Mouse (Mus musculus): ENCODE data around the gene Gng10. TPM values are rescaled to one million over a fixed set of nuclear protein-coding genes. Genes with fewer than 3 reads are reported as not detected.

Gng10 gene
- 44.4 and 55.4 TPM in 2 replicates for polyA plus RNA-seq (2016; fragmentation: Nextera tagmentation; extraction: Ambion mirVana)

DNA sequence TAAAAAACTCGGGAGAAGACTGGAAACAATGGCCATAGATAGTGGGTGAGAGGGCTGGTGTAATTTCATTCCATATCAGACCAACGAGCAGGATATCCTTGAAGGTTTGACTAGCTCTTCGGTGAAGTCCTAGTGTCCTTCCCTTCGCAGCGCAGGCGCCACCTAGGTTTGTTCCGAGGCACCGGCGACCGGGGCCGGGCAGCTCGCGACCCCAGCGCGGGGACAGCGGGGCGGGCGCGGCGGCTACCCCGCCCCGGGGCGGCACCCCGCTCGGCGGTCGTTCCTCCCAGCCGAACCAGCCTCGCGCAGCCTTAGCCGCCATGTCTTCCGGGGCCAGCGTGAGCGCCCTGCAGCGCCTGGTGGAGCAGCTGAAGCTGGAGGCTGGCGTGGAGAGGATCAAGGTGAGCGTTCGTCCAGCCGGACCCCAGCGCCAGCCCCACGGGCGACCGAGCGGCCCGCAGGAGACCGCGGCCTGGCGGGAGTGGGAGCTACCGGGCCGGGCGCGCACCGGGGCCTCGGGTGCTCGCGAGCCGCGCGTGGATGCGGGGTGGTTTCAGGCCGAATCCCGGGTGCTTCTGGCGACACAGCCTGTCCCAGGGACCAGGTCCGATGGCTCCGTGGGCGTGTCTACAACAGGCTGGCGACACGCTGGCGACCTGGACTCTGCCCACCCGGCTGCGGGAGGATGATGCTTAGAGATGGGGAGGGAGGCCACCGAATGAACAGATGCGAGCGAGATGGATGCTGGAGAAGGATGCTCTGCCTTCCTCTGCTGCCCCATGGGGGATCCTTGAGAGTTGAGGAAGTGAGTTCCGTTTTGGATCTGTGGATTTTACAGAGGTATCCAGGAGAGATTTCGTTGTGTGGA is at the start of gene Gng10:
Gene Gng10 (plus strand): TSS at position 171 of the 868 bp plus-strand sequence.
- no peaks in the 10 kb centered on the region for H3K36me3 ChIP-seq
- no peaks in the 10 kb centered on the region for H3K9me3 ChIP-seq
- H3K27ac ChIP-seq: peak within 1 kb of the TSS; percentile 91
- H3K4me3 ChIP-seq: peak within 1 kb of the TSS; percentile 80
- 10% methylated on average over 76 of the region's 76 CpGs for WGBS
- H3K27me3 ChIP-seq (ENCODE audit: insufficient read depth, poor library complexity, severe bottlenecking): no peaks in the 10 kb centered on the region
- peak; percentile 80 for DNase-seq (ENCODE audit: low spot score)
- 0 out of 2 replicates have a peak, but pooled peaks cover 14% of the 10 kb centered on the region for H3K4me1 ChIP-seq

DNA sequence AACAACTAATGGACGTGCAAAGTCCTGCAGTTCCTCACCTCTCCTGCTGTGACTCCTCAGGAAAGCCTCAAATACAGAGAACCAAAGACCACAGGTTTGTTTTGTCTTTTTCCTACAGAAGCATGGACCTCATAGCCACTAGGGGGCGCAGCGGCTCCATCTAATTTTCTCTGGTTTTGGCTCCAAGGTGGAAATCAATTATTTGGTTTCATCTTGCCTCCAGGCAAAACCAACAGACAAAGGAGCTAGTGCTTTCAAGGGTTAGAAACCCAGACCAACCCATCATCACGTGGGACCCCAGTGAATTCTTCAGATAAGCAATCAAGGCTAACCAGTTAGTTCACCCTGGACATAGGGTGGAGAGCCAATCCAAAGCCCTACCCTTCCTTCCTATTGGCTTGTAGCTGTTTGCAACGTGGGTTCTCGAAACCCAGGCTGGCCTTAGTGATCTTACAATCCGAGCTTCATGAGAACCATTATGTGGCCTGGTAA is 49.7 kb upstream of the Gng10 start:
- H3K36me3 ChIP-seq: no peaks in the 10 kb centered on the region
- peaks cover 9% of the 10 kb centered on the region for H3K27me3 ChIP-seq (ENCODE audit: insufficient read depth, poor library complexity, severe bottlenecking)
- 17% methylated on average over 7 of the region's 7 CpGs for WGBS
- no peaks in the 10 kb centered on the region for H3K9me3 ChIP-seq
- H3K4me3 ChIP-seq: no peak overlapping the region
- DNase-seq (ENCODE audit: low spot score): peak; percentile 84
- peaks cover 14% of the 10 kb centered on the region; the same call in 1 of the 2 replicates for H3K4me1 ChIP-seq
- H3K27ac ChIP-seq: no peak overlapping the region

DNA sequence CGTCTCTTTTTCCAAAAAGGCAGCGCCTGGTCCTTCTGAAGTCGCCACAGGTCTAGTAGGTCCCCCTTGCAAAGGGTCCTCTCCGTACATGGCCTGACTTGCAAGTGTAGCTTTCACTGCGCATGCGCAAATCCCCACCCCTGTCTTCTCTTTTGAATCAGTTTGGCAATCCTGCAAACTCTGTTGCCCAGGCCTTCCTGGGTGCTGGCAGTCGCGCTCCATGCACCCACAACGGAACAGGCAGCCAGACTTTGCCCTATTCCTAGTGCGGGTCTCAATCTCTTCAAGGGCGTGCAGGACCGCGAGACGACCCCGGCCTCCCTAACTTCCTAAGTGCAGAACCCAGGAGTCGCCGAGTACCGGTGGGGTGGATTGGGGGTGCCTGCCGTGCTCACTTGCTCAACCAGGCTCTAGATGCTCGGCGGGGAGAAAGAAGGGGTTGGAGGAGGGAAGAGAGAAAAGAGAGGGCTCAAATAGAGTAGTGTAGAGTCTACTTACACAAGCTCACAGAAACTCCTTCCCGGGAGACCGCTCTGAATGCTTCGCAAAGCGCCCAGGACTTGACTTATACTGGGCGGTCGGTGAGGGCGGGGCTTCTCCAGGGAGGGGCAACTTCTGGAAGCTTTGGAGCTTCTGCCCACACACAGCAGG is 48.2 kb upstream of the Gng10 start, which contains the start of gene Ptgr1:
Gene Ptgr1 (minus strand): TSS at position 580 of the 651 bp plus-strand sequence.
- Histone ChIP-seq H3K36me3 (no peaks in the 10 kb centered on the region), H3K27me3 (ENCODE audit: insufficient read depth, poor library complexity, severe bottlenecking) (peaks cover 14% of the 10 kb centered on the region), H3K9me3 (no peaks in the 10 kb centered on the region), H3K27ac (peak within 1 kb of the TSS; percentile 79), H3K4me3 (peak within 1 kb of the TSS; percentile 78), H3K4me1 (peaks cover 20% of the 10 kb centered on the region)
- under 1% methylated on average over 28 of the region's 28 CpGs for WGBS
- DNase-seq (ENCODE audit: low spot score): peak; percentile 92

DNA sequence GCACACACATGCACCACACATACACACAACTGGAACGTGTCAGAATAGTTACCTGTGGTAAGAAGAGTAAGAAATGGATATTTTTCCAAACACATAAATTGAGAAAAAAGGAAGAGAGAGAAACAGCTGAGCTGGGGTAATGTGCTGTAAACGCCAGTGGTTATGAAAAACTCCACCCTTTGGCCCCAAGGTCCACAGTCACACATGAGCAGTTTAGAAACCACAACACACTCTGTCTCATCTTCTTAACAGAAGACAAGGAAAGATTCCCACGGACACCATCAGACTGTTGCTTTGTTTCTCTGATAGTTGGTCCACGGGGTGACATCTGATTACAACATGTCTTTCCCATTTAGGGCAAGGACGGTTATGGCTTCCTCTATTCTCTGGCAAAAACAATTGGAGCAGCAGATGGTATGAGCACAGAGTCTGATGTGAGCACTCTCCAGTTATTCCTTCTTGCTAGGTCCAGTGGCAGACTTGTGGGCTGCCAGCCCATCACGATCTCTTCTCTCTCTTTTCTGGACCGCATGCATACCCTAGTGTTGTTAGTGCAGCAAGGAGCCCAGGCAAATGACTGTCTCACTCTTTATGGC is 45.5 kb upstream of the Gng10 start:
- Histone ChIP-seq H3K27ac (no peak overlapping the region), H3K36me3 (no peaks in the 10 kb centered on the region), H3K4me1 (peaks cover 28% of the 10 kb centered on the region), H3K27me3 (ENCODE audit: insufficient read depth, poor library complexity, severe bottlenecking) (peaks cover 27% of the 10 kb centered on the region), H3K9me3 (no peaks in the 10 kb centered on the region), H3K4me3 (no peak overlapping the region)
- no peak for DNase-seq (ENCODE audit: low spot score)
- 80% methylated on average over 7 of the region's 7 CpGs for WGBS

DNA sequence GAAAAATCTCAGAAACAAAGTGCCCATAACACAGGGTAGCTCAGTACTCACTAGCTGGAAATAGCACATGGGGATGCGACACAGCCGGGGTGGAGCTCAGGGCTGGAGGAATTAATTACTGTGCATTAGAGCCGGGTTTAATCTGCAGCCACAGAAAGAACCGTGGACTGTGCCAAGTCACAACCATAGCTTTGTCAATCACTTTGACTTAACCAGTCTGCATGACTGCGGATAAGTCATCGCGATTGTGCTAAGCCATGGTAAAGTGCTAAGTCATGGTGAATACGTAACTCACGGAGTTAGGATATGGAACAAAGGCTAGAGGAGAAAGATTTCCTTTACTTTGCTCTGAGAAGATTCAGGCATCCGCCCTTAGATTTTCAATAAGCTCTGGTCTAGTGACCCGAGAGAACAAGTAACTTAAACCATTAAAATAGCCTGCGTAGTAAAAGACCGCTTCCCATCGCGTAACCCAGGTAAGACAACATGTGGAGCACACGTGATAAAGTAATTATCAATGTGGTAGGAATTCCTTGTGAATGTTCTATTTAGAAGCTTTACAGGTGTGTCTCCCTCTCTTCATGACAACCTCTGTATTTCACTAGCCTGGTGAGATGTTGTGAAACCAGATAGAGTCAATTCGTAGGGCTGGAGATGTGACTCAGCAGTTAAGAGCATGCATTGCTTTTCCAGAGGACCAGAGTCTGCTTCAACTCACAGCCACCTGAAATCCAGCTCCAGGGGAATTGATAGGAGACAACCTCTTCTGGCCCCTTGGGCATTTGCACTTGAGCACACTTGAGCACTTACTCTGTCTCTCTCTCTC is 44.1 kb upstream of the Gng10 start:
- H3K9me3 ChIP-seq: no peaks in the 10 kb centered on the region
- H3K4me1 ChIP-seq: peaks cover 36% of the 10 kb centered on the region
- peaks cover 28% of the 10 kb centered on the region for H3K27me3 ChIP-seq (ENCODE audit: insufficient read depth, poor library complexity, severe bottlenecking)
- H3K4me3 ChIP-seq: no peak overlapping the region
- 80% methylated on average over 17 of the region's 17 CpGs for WGBS
- no peaks in the 10 kb centered on the region for H3K36me3 ChIP-seq
- DNase-seq (ENCODE audit: low spot score): no peak
- no peak overlapping the region for H3K27ac ChIP-seq

DNA sequence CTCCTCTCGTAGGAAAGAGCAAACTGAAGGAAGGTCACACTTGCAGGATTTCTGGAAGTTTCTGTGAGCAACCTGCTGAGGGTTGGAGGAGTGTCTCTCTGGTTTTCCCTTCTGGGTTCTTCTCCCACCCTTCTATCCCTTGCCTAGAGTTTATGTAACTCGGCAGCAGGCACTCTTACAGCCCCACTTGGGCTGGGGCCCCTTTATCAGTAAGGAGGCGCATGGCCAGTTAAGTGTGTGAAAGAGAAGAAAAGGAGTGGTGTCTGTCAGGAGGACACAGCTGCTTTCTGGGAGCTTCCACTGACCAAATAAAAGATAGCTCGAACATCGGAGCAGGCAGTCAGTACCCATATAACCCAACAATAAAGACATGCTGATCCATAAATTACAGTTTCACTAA is 42.7 kb upstream of the Gng10 start:
- Histone ChIP-seq H3K9me3 (no peaks in the 10 kb centered on the region), H3K4me1 (peaks cover 29% of the 10 kb centered on the region), H3K36me3 (no peaks in the 10 kb centered on the region), H3K4me3 (no peak overlapping the region), H3K27ac (no peak overlapping the region), H3K27me3 (ENCODE audit: insufficient read depth, poor library complexity, severe bottlenecking) (peaks cover 28% of the 10 kb centered on the region)
- DNase-seq (ENCODE audit: low spot score): no peak
- WGBS: 42% methylated on average over 5 of the region's 5 CpGs

DNA sequence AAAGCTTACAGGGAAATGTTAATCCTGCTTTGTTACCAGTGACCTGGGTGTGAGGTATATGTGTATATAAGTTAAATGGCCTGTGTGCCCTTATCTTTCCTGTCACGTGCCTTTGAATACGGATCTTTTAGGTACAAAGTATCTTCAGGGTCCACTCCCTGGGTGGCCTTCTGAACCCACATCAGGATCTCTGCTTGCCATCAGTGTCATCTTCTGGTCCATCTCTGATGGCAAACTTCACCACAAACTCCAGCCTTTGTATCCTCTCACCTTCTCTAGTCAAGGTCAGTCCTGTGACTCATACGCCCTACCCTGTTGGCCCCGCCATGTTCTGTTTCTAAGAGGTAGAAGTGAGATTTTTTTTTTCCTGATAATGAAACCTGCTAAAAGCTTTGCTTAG is 40.1 kb upstream of the Gng10 start, which contains the start of gene Dnajc25:
Gene Dnajc25 (plus strand): TSS at position 301 of the 400 bp plus-strand sequence.
- H3K27ac ChIP-seq: no peak within 1 kb of the TSS
- DNase-seq (ENCODE audit: low spot score): no peak
- H3K9me3 ChIP-seq: no peaks in the 10 kb centered on the region
- peaks cover 23% of the 10 kb centered on the region for H3K27me3 ChIP-seq (ENCODE audit: insufficient read depth, poor library complexity, severe bottlenecking)
- 72% methylated on average over 4 of the region's 4 CpGs for WGBS
- peaks cover 30% of the 10 kb centered on the region for H3K4me1 ChIP-seq
- no peaks in the 10 kb centered on the region for H3K36me3 ChIP-seq
- H3K4me3 ChIP-seq: no peak within 1 kb of the TSS

DNA sequence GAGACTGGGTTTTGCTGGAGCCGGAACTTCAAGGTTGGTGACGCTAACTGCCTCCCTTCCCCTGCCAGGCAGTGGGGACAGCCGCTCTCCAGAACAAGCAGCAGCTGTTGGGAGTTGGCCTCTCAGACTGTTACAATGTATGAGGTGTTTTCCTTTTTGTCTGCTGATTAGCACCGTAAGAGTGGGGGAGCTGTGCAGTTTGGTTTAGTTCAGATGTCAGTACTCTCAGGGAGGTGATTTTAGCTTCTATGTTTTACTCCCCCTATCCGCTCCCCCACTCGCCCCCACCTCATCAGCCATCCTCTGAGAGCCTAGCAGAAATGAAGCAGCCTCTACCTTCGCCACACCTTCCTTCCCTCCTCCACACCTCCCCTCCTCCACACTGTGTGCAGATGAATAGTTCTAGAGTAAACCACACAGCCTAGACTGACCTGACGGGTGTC is 39.6 kb upstream of the Gng10 start:
- H3K27me3 ChIP-seq (ENCODE audit: insufficient read depth, poor library complexity, severe bottlenecking): peaks cover 18% of the 10 kb centered on the region; the same call in 1 of the 2 replicates
- no peaks in the 10 kb centered on the region for H3K36me3 ChIP-seq
- no peaks in the 10 kb centered on the region for H3K9me3 ChIP-seq
- WGBS: 53% methylated on average over 8 of the region's 8 CpGs
- DNase-seq (ENCODE audit: low spot score): no peak
- no peak overlapping the region for H3K4me3 ChIP-seq
- H3K27ac ChIP-seq: no peak overlapping the region
- peaks cover 30% of the 10 kb centered on the region for H3K4me1 ChIP-seq

DNA sequence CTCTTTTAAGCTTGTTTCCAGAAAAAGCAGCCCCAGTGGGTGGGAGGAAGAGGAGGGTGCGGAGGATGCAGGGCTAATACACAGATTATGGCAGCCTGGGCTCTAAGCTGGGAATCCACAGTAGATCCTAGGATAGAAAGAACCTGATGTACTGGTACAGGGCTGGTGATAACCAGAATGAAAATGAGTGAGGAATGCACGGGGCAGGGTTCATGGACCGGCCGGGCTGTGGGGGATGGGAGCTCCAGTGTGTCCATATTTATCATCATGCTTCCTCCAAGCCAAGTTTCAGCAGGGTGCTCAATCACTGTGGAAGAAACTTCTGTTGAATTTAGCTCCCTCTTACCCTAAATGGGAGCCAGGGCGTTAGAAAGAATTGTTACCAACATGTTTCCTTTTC is 37.8 kb upstream of the Gng10 start:
- no peak for DNase-seq (ENCODE audit: low spot score)
- H3K9me3 ChIP-seq: no peaks in the 10 kb centered on the region
- H3K36me3 ChIP-seq: no peaks in the 10 kb centered on the region
- H3K27ac ChIP-seq: no peak overlapping the region
- H3K4me3 ChIP-seq: no peak overlapping the region
- 49% methylated on average over 5 of the region's 5 CpGs for WGBS
- peaks cover 13% of the 10 kb centered on the region; the same call in 1 of the 2 replicates for H3K27me3 ChIP-seq (ENCODE audit: insufficient read depth, poor library complexity, severe bottlenecking)
- H3K4me1 ChIP-seq: peaks cover 21% of the 10 kb centered on the region

DNA sequence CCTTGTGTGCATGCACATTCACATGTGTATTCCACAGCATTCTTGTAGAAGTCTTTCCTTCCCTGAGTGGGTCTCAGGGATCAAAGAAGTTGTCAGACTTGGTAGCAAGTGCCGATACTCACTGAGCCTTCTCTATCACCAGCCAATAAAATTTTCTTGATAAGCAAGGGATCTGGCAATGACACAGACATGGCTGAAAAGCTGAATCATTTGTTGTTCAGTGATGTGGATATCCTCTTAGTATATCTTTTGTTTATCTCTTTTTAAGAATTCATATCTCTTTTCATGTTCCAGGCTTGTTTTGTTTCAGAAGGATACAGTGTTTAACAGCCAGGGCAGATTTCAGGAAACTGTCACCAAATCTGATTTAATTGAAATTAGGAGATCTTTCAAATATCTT is 36.2 kb upstream of the Gng10 start:
- WGBS: 76% methylated on average over 1 of the region's 1 CpGs
- H3K27me3 ChIP-seq (ENCODE audit: insufficient read depth, poor library complexity, severe bottlenecking): peaks cover 8% of the 10 kb centered on the region; the same call in 1 of the 2 replicates
- no peaks in the 10 kb centered on the region for H3K9me3 ChIP-seq
- H3K4me1 ChIP-seq: peaks cover 29% of the 10 kb centered on the region
- H3K4me3 ChIP-seq: no peak overlapping the region
- H3K36me3 ChIP-seq: no peaks in the 10 kb centered on the region
- no peak overlapping the region for H3K27ac ChIP-seq
- DNase-seq (ENCODE audit: low spot score): no peak

DNA sequence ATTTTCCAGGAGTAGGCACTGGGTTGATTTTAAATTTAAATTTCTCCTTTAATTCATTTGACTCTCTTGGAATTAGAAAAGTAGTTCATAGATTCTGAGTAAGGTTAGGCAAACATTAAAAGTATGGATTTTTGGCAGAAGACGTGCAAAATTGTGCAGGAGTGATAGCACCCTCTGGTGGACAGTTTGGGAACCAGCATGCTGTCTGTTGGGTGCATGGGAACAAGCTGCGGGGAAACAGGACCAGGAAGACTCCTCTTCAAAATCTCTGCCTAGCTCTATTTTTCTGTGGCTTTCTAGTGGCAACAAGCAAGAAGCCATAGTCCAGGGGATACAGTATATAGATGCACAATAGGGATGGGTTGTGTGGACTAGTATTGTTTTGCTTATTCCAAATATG is 35.2 kb upstream of the Gng10 start:
- no peak for DNase-seq (ENCODE audit: low spot score)
- H3K4me3 ChIP-seq: no peak overlapping the region
- peaks cover 39% of the 10 kb centered on the region for H3K4me1 ChIP-seq
- no peaks in the 10 kb centered on the region for H3K27me3 ChIP-seq (ENCODE audit: insufficient read depth, poor library complexity, severe bottlenecking)
- WGBS: 22% methylated on average over 2 of the region's 2 CpGs
- H3K27ac ChIP-seq: no peak overlapping the region
- no peaks in the 10 kb centered on the region for H3K9me3 ChIP-seq
- H3K36me3 ChIP-seq: no peaks in the 10 kb centered on the region

DNA sequence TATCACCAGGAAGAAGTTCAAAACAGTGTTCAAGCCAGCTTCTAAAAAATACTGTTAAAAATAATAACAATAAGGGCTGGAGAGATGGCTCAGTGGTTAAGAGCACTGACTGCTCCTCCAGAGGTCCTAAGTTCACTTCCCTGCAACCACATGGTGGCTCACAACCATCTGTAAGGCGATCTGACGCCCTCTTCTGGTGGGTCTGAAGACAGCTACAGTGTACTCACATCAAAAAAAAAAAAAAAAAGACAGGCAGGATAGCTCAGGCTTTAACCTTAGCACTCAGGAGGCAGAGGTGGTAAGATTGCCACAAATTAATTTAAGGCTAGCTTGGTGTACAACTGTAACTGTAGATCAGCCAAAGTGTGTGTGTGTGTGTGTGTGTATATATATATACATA is 34.3 kb upstream of the Gng10 start:
- Histone ChIP-seq H3K36me3 (no peaks in the 10 kb centered on the region), H3K27me3 (ENCODE audit: insufficient read depth, poor library complexity, severe bottlenecking) (no peaks in the 10 kb centered on the region), H3K4me3 (no peak overlapping the region), H3K27ac (no peak overlapping the region), H3K9me3 (no peaks in the 10 kb centered on the region), H3K4me1 (peaks cover 41% of the 10 kb centered on the region)
- 4% methylated on average over 2 of the region's 2 CpGs for WGBS
- no peak for DNase-seq (ENCODE audit: low spot score)

Data from heart, embryonic 10.5 days (tissue).